8 mouse cellular contexts compared by ENCODE assay signal in the genomic region with DNA sequence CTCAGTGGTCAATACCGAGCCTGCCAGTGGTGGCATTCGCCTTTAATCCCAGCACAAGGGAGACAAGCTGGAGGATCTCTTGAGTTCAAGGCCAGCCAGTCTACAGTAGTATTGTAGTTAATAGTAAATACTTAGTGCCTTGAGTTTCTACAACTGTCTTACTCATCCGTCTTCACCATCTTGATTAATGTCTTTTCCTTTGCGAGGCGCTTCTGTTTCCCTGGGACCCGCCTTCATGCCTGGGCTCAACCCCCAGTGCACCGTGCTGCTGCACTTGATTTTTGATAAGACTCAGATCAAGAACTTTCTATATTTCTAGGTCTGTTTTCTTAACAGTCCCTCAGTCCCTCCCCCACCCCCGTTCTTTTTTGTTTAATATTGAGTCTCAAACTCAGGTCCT. TPM values are rescaled to one million over a fixed set of nuclear protein-coding genes. Genes with fewer than 3 reads are reported as not detected.
A peak's percentile ranks its signal among the peaks of the same experiment; 100 is the strongest.
DNase-seq lines count a peak whose midpoint lies in the region; ATAC-seq and TF ChIP-seq lines count a peak whose summit lies in the region.

No protein-coding gene starts in this region.

- H3K4me3 ChIP-seq in cerebellum, adult 2 months (replicated peaks; ENCODE audit: insufficient read depth, low read depth, low read length): peak overlapping the region; percentile 73
- peak overlapping the region; percentile 86 for H3K4me3 ChIP-seq in forebrain, embryonic 10.5 days
- H3K4me3 ChIP-seq in liver, embryonic 13.5 days (replicated peaks): peak overlapping the region; percentile 94

- no peaks in the 10 kb centered on the region for H3K9me3 ChIP-seq in forebrain, embryonic 10.5 days
- H3K9me3 ChIP-seq in liver, embryonic 13.5 days (replicated peaks): no peaks in the 10 kb centered on the region

- no peak for ATAC-seq in liver, embryonic 13.5 days (ENCODE audit: low read depth)

- no peak for DNase-seq in cerebellum, adult 2 months
- no peak for DNase-seq in cerebellum, adult 8-10 months
- peak; percentile 87 for DNase-seq in 3T3-L1 (ENCODE audit: low read depth, low spot score)
- no peak for DNase-seq in forebrain, embryonic 10.5 days (ENCODE audit: extremely low spot score, low spot score)
- DNase-seq in liver, embryonic 13.5 days: peak; percentile 34
- no peak for DNase-seq in embryo, embryonic 9.5 days (ENCODE audit: extremely low spot score)
- DNase-seq in gastrocnemius, adult 18-20 months (ENCODE audit: low spot score): no peak
- no peak for DNase-seq in gastrocnemius, postnatal 4 days (ENCODE audit: low spot score in 2 of 2)

- H3K27ac ChIP-seq in cerebellum, adult 2 months (ENCODE audit: insufficient read depth, low read length): no peak overlapping the region; the same call in 1 of the 2 replicates
- no peak overlapping the region for H3K27ac ChIP-seq in forebrain, embryonic 10.5 days
- H3K27ac ChIP-seq in liver, embryonic 13.5 days: peak overlapping the region; percentile 54

- no peaks in the 10 kb centered on the region; the same call in 1 of the 2 replicates for H3K4me1 ChIP-seq in cerebellum, adult 2 months (ENCODE audit: control insufficient read depth, insufficient read depth, low read length)
- H3K4me1 ChIP-seq in forebrain, embryonic 10.5 days: peaks cover 22% of the 10 kb centered on the region
- H3K4me1 ChIP-seq in liver, embryonic 13.5 days (replicated peaks): peaks cover 29% of the 10 kb centered on the region

- no peak for TF ChIP-seq POLR2A in cerebellum, adult 2 months (IDR thresholded peaks at IDR 0.05; ENCODE audit: borderline replicate concordance, insufficient read depth, low read length)

- H3K36me3 ChIP-seq in forebrain, embryonic 10.5 days (replicated peaks): no peaks in the 10 kb centered on the region
- peaks cover 11% of the 10 kb centered on the region for H3K36me3 ChIP-seq in liver, embryonic 13.5 days

- WGBS in cerebellum, adult 2 months: 28% methylated on average over 8 of the region's 8 CpGs
- 38% methylated on average over 8 of the region's 8 CpGs for WGBS in forebrain, embryonic 10.5 days
- WGBS in liver, embryonic 13.5 days (ENCODE audit: insufficient replicate concordance): 22% methylated on average over 8 of the region's 8 CpGs

- TF ChIP-seq CTCF in cerebellum, adult 2 months (IDR thresholded peaks at IDR 0.05; ENCODE audit: borderline replicate concordance, insufficient read depth, low read depth, low read length): no peak

- H3K4me2 ChIP-seq in liver, embryonic 13.5 days: peak overlapping the region; percentile 97

- no peaks in the 10 kb centered on the region for H3K27me3 ChIP-seq in cerebellum, adult 2 months (ENCODE audit: control insufficient read depth, insufficient read depth, low read length)
- H3K27me3 ChIP-seq in forebrain, embryonic 10.5 days (ENCODE audit: poor library complexity, severe bottlenecking): peaks cover 35% of the 10 kb centered on the region
- H3K27me3 ChIP-seq in liver, embryonic 13.5 days: no peaks in the 10 kb centered on the region

- H3K9ac ChIP-seq in liver, embryonic 13.5 days: peak overlapping the region; percentile 85

RNA-seq across cellular contexts. Expression of a gene that starts 2.4 kb away (rescaled TPM):
- 524 and 528 TPM in 2 replicates for polyA plus RNA-seq in cerebellum, adult 2 months (2012; rRNA removed)
- polyA plus RNA-seq in forebrain, embryonic 10.5 days (2016; fragmentation: Nextera tagmentation; extraction: Ambion mirVana): 61.7 and 71.1 TPM in 2 replicates
- polyA plus RNA-seq in liver, embryonic 13.5 days (2015; fragmentation: Nextera tagmentation; extraction: Ambion mirVana): 125 and 127 TPM in 2 replicates
- total RNA-seq in gastrocnemius, adult 18-20 months (2021): 100 to 1,000 TPM; 418 to 491 TPM
- 100 to 1,000 TPM; 157 to 162 TPM for total RNA-seq in gastrocnemius, postnatal 4 days (2021)

RNA-seq across cellular contexts. Expression of a gene that starts 25.8 kb away (rescaled TPM):
- polyA plus RNA-seq in cerebellum, adult 2 months (2012; rRNA removed): 116 and 118 TPM in 2 replicates
- polyA plus RNA-seq in forebrain, embryonic 10.5 days (2016; fragmentation: Nextera tagmentation; extraction: Ambion mirVana): 58.6 and 62.9 TPM in 2 replicates
- polyA plus RNA-seq in liver, embryonic 13.5 days (2015; fragmentation: Nextera tagmentation; extraction: Ambion mirVana): 56.6 and 62.3 TPM in 2 replicates
- total RNA-seq in gastrocnemius, adult 18-20 months (2021): 1 to 10 TPM; 6.0 to 7.0 TPM
- total RNA-seq in gastrocnemius, postnatal 4 days (2021): 10 to 100 TPM; 25.0 to 29.1 TPM

RNA-seq across cellular contexts. Expression of a gene that starts 49.2 kb away (rescaled TPM):
- polyA plus RNA-seq in cerebellum, adult 2 months (2012; rRNA removed): not detected in 2 replicates
- not detected in 2 replicates for polyA plus RNA-seq in forebrain, embryonic 10.5 days (2016; fragmentation: Nextera tagmentation; extraction: Ambion mirVana)
- 0.10 TPM in 1 of 2 replicates, not detected in the other for polyA plus RNA-seq in liver, embryonic 13.5 days (2015; fragmentation: Nextera tagmentation; extraction: Ambion mirVana)
- not detected for total RNA-seq in gastrocnemius, adult 18-20 months (2021)
- not detected for total RNA-seq in gastrocnemius, postnatal 4 days (2021)

RNA-seq across cellular contexts. Expression of a gene that starts 52.2 kb away (rescaled TPM):
- polyA plus RNA-seq in cerebellum, adult 2 months (2012; rRNA removed): 57.9 and 78.1 TPM in 2 replicates
- 0.19 and 0.30 TPM in 2 replicates for polyA plus RNA-seq in forebrain, embryonic 10.5 days (2016; fragmentation: Nextera tagmentation; extraction: Ambion mirVana)
- polyA plus RNA-seq in liver, embryonic 13.5 days (2015; fragmentation: Nextera tagmentation; extraction: Ambion mirVana): 0.05 and 0.09 TPM in 2 replicates
- total RNA-seq in gastrocnemius, adult 18-20 months (2021): not detected
- under 1 TPM; 0.12 to 0.18 TPM for total RNA-seq in gastrocnemius, postnatal 4 days (2021)

Comparison
In these comparisons a context has a peak if more than half of its experiments do, and no peak if none do; other contexts are left out.
1. DNase-seq: peak in 3T3-L1 (single experiment) and liver, embryonic 13.5 days (single experiment); none in cerebellum, adult 2 months (0 of 2), cerebellum, adult 8-10 months (single experiment), forebrain, embryonic 10.5 days (single experiment), embryo, embryonic 9.5 days (single experiment), gastrocnemius, adult 18-20 months (single experiment) and gastrocnemius, postnatal 4 days (0 of 2).
2. Peak in every context shown above with its lines, with median percentiles within 50 percentile points of each other: H3K4me3 ChIP-seq.